Mouse (Mus musculus): Measurements from ENCODE around the gene Cep164.

Gene Cep164

GRCm38 (mm10) chr9:45828291-45828963 lies at the start of gene Cep164:
Gene Cep164, minus strand, starts transcription at chr9:45828691.
- Histone ChIP-seq H3K27me3 (ENCODE audit: insufficient read depth, low read length) (no peaks in the 10 kb centered on the region), H3K4me1 (replicated peaks; ENCODE audit: low read depth, low read length) (peaks cover 21% of the 10 kb centered on the region), H3K4me3 (replicated peaks; ENCODE audit: low read length) (peak within 1 kb of the TSS; percentile 90), H3K36me3 (ENCODE audit: insufficient read depth, low read length) (no peaks in the 10 kb centered on the region), H3K9me3 (ENCODE audit: low read length) (no peaks in the 10 kb centered on the region)
- TF ChIP-seq CTCF (conservative IDR thresholded peaks at IDR 0.05; ENCODE audit: low read length) (no peak), POU5F1 (IDR thresholded peaks at IDR 0.05; ENCODE audit: borderline replicate concordance, low read length) (no peak), NANOG (IDR thresholded peaks at IDR 0.05; ENCODE audit: borderline replicate concordance, low read length) (no peak)

- Histone ChIP-seq H3K4me3 (replicated peaks; ENCODE audit: low read length) (no peak overlapping the region), H3K9me3 (ENCODE audit: low read length) (no peaks in the 10 kb centered on the region), H3K36me3 (ENCODE audit: insufficient read depth, low read length) (peaks cover 18% of the 10 kb centered on the region), H3K4me1 (replicated peaks; ENCODE audit: low read depth, low read length) (no peaks in the 10 kb centered on the region), H3K27me3 (ENCODE audit: insufficient read depth, low read length) (no peaks in the 10 kb centered on the region)
- peak; percentile 13; the same call in 1 of the 2 replicates for TF ChIP-seq CTCF (conservative IDR thresholded peaks at IDR 0.05; ENCODE audit: low read length)
- TF ChIP-seq NANOG (IDR thresholded peaks at IDR 0.05; ENCODE audit: borderline replicate concordance, low read length), result no peak
- no peak for TF ChIP-seq POU5F1 (IDR thresholded peaks at IDR 0.05; ENCODE audit: borderline replicate concordance, low read length)
Measured at GRCm38 (mm10) chr9:45877928-45878327, 49.4 kb upstream of the Cep164 start.

- H3K9me3 ChIP-seq (ENCODE audit: low read length), result no peaks in the 10 kb centered on the region
- no peak for TF ChIP-seq CTCF (conservative IDR thresholded peaks at IDR 0.05; ENCODE audit: low read length)
- TF ChIP-seq POU5F1 (IDR thresholded peaks at IDR 0.05; ENCODE audit: borderline replicate concordance, low read length), result no peak
- H3K27me3 ChIP-seq (ENCODE audit: insufficient read depth, low read length), result no peaks in the 10 kb centered on the region
- H3K4me3 ChIP-seq (replicated peaks; ENCODE audit: low read length), result no peak overlapping the region
- H3K4me1 ChIP-seq (replicated peaks; ENCODE audit: low read depth, low read length), result no peaks in the 10 kb centered on the region
- peaks cover 66% of the 10 kb centered on the region for H3K36me3 ChIP-seq (ENCODE audit: insufficient read depth, low read length)
Measured at GRCm38 (mm10) chr9:45870265-45870664, 41.8 kb upstream of the Cep164 start.

GRCm38 (mm10) chr9:45869181-45869580 lies 40.7 kb upstream of the Cep164 start:
- peaks cover 73% of the 10 kb centered on the region for H3K36me3 ChIP-seq (ENCODE audit: insufficient read depth, low read length)
- H3K9me3 ChIP-seq (ENCODE audit: low read length), result no peaks in the 10 kb centered on the region
- TF ChIP-seq NANOG (IDR thresholded peaks at IDR 0.05; ENCODE audit: borderline replicate concordance, low read length) (no peak), CTCF (conservative IDR thresholded peaks at IDR 0.05; ENCODE audit: low read length) (no peak), POU5F1 (IDR thresholded peaks at IDR 0.05; ENCODE audit: borderline replicate concordance, low read length) (no peak)
- H3K27me3 ChIP-seq (ENCODE audit: insufficient read depth, low read length), result no peaks in the 10 kb centered on the region
- no peak overlapping the region for H3K4me3 ChIP-seq (replicated peaks; ENCODE audit: low read length)
- H3K4me1 ChIP-seq (replicated peaks; ENCODE audit: low read depth, low read length), result no peaks in the 10 kb centered on the region

- TF ChIP-seq POU5F1 (IDR thresholded peaks at IDR 0.05; ENCODE audit: borderline replicate concordance, low read length) (no peak), NANOG (IDR thresholded peaks at IDR 0.05; ENCODE audit: borderline replicate concordance, low read length) (no peak), CTCF (conservative IDR thresholded peaks at IDR 0.05; ENCODE audit: low read length) (no peak)
- H3K27me3 ChIP-seq (ENCODE audit: insufficient read depth, low read length), result no peaks in the 10 kb centered on the region
- H3K4me3 ChIP-seq (replicated peaks; ENCODE audit: low read length), result no peak overlapping the region
- peaks cover 87% of the 10 kb centered on the region for H3K36me3 ChIP-seq (ENCODE audit: insufficient read depth, low read length)
- peaks cover 17% of the 10 kb centered on the region for H3K4me1 ChIP-seq (replicated peaks; ENCODE audit: low read depth, low read length)
- H3K9me3 ChIP-seq (ENCODE audit: low read length), result no peaks in the 10 kb centered on the region
Measured at GRCm38 (mm10) chr9:45861813-45862212, 33.3 kb upstream of the Cep164 start.

GRCm38 (mm10) chr9:45859364-45859763 lies 30.9 kb upstream of the Cep164 start:
- H3K4me3 ChIP-seq (replicated peaks; ENCODE audit: low read length), result no peak overlapping the region

GRCm38 (mm10) chr9:45854136-45854535 lies 25.6 kb upstream of the Cep164 start:
- H3K4me1 ChIP-seq (replicated peaks; ENCODE audit: low read depth, low read length), result peaks cover 36% of the 10 kb centered on the region
- no peaks in the 10 kb centered on the region for H3K27me3 ChIP-seq (ENCODE audit: insufficient read depth, low read length)
- no peaks in the 10 kb centered on the region for H3K9me3 ChIP-seq (ENCODE audit: low read length)
- H3K36me3 ChIP-seq (ENCODE audit: insufficient read depth, low read length), result peaks cover 48% of the 10 kb centered on the region
- TF ChIP-seq CTCF (conservative IDR thresholded peaks at IDR 0.05; ENCODE audit: low read length), result no peak
- TF ChIP-seq NANOG (IDR thresholded peaks at IDR 0.05; ENCODE audit: borderline replicate concordance, low read length), result no peak
- TF ChIP-seq POU5F1 (IDR thresholded peaks at IDR 0.05; ENCODE audit: borderline replicate concordance, low read length), result no peak
- H3K4me3 ChIP-seq (replicated peaks; ENCODE audit: low read length), result no peak overlapping the region

More at GRCm38 (mm10) chr9:45859364-45859763, 30.9 kb upstream of the Cep164 start:
- no peak for TF ChIP-seq CTCF (conservative IDR thresholded peaks at IDR 0.05; ENCODE audit: low read length)
- TF ChIP-seq POU5F1 (IDR thresholded peaks at IDR 0.05; ENCODE audit: borderline replicate concordance, low read length), result no peak
- no peak for TF ChIP-seq NANOG (IDR thresholded peaks at IDR 0.05; ENCODE audit: borderline replicate concordance, low read length)
- Histone ChIP-seq H3K36me3 (ENCODE audit: insufficient read depth, low read length) (peaks cover 79% of the 10 kb centered on the region), H3K27me3 (ENCODE audit: insufficient read depth, low read length) (no peaks in the 10 kb centered on the region), H3K4me1 (replicated peaks; ENCODE audit: low read depth, low read length) (peaks cover 24% of the 10 kb centered on the region), H3K9me3 (ENCODE audit: low read length) (no peaks in the 10 kb centered on the region)

GRCm38 (mm10) chr9:45853695-45854094 lies 25.2 kb upstream of the Cep164 start:
- TF ChIP-seq NANOG (IDR thresholded peaks at IDR 0.05; ENCODE audit: borderline replicate concordance, low read length) (no peak), CTCF (conservative IDR thresholded peaks at IDR 0.05; ENCODE audit: low read length) (no peak), POU5F1 (IDR thresholded peaks at IDR 0.05; ENCODE audit: borderline replicate concordance, low read length) (no peak)
- H3K9me3 ChIP-seq (ENCODE audit: low read length), result no peaks in the 10 kb centered on the region
- H3K4me3 ChIP-seq (replicated peaks; ENCODE audit: low read length), result no peak overlapping the region
- H3K27me3 ChIP-seq (ENCODE audit: insufficient read depth, low read length), result no peaks in the 10 kb centered on the region
- peaks cover 39% of the 10 kb centered on the region for H3K4me1 ChIP-seq (replicated peaks; ENCODE audit: low read depth, low read length)
- peaks cover 43% of the 10 kb centered on the region for H3K36me3 ChIP-seq (ENCODE audit: insufficient read depth, low read length)

- peaks cover 24% of the 10 kb centered on the region for H3K36me3 ChIP-seq (ENCODE audit: insufficient read depth, low read length)
- H3K9me3 ChIP-seq (ENCODE audit: low read length), result no peaks in the 10 kb centered on the region
- H3K4me3 ChIP-seq (replicated peaks; ENCODE audit: low read length), result no peak overlapping the region
- no peaks in the 10 kb centered on the region for H3K27me3 ChIP-seq (ENCODE audit: insufficient read depth, low read length)
- TF ChIP-seq NANOG (IDR thresholded peaks at IDR 0.05; ENCODE audit: borderline replicate concordance, low read length) (no peak), CTCF (conservative IDR thresholded peaks at IDR 0.05; ENCODE audit: low read length) (no peak), POU5F1 (IDR thresholded peaks at IDR 0.05; ENCODE audit: borderline replicate concordance, low read length) (no peak)
- H3K4me1 ChIP-seq (replicated peaks; ENCODE audit: low read depth, low read length), result peaks cover 46% of the 10 kb centered on the region
Measured at GRCm38 (mm10) chr9:45851776-45852175, 23.3 kb upstream of the Cep164 start.
